Comparison of ENCODE assay signal across 17 mouse cellular contexts in genomic region chr13:97527958-97528357, GRCm38 (mm10).
DNase-seq lines count a peak whose midpoint lies in the region; TF ChIP-seq lines count a peak whose summit lies in the region.
"Had no signal": no experiment of that assay in that cellular context is flagged by ENCODE, and none has a peak within 500 bp of the region (broad histone marks: within the 10 kb centered on the region; RNA-seq: fewer than 3 reads in every experiment).

No protein-coding gene starts in this region.

- no peaks in the 10 kb centered on the region for H3K36me3 ChIP-seq in liver, adult 2 months (ENCODE audit: control insufficient read depth, insufficient read depth, low read length)
- H3K36me3 ChIP-seq: G1E had no signal

- no peaks in the 10 kb centered on the region for H3K27me3 ChIP-seq in liver, adult 2 months (ENCODE audit: control insufficient read depth, insufficient read depth, low read length)
- H3K27me3 ChIP-seq: CH12.LX, Patski had no signal

- 31% methylated on average over 2 of the region's 2 CpGs for WGBS in liver, adult 2 months

- H3K4me1 ChIP-seq in liver, adult 2 months (ENCODE audit: control insufficient read depth, insufficient read depth, low read length) = peaks cover 4% of the 10 kb centered on the region; the same call in 1 of the 2 replicates

- no peak for TF ChIP-seq CTCF in liver, adult 2 months (IDR thresholded peaks at IDR 0.05; ENCODE audit: low read depth, low read length)

- no peak for TF ChIP-seq POLR2A in liver, adult 2 months (IDR thresholded peaks at IDR 0.05; ENCODE audit: extremely low read depth, insufficient read depth, low read length)

- no peak overlapping the region for H3K27ac ChIP-seq in liver, adult 2 months (replicated peaks; ENCODE audit: insufficient read depth, low read depth, low read length)

- H3K9ac ChIP-seq in liver, adult 2 months (ENCODE audit: low read depth, low read length) = no peak overlapping the region

- no peak overlapping the region for H3K4me3 ChIP-seq in liver, adult 2 months (ENCODE audit: insufficient read depth, low read depth, low read length)

- peak; percentile 40 to 65 for DNase-seq in cerebellum, postnatal 10 days
- DNase-seq in cerebellum, postnatal 36 days = no peak
- DNase-seq in liver, adult 2 months (ENCODE audit: extremely low read depth, low read depth, low spot score) = peak; percentile 86
- no peak for DNase-seq in liver
- DNase-seq: adrenal gland, adult 2 months; adrenal gland, adult 8-10 months; adrenal gland, postnatal 10 days; adrenal gland, postnatal 14 days; adrenal gland, postnatal 25 days; adrenal gland, postnatal 36 days; B cell, adult 2 months; cerebellum, adult 11 months; cerebellum, adult 11-12 months; cerebellum, adult 18-20 months had no signal

- H3K79me2 ChIP-seq in liver, adult 2 months (ENCODE audit: control insufficient read depth, insufficient read depth, low read length) = no peaks in the 10 kb centered on the region

Comparison
In these comparisons a context has a peak if more than half of its experiments do, and no peak if none do; other contexts are left out.
1. DNase-seq: peak in cerebellum, postnatal 10 days (2 of 2) and liver, adult 2 months (single experiment); none in cerebellum, postnatal 36 days (0 of 2) and liver (single experiment).